Mouse (Mus musculus): ENCODE results near the gene Actr3b. TPM values are rescaled to one million over a fixed set of nuclear protein-coding genes. Genes with fewer than 3 reads are reported as not detected.

The Actr3b gene
- polyA plus RNA-seq, 1 experiment from 2014 or later = 29.7 TPM

Other genes with a start within 250 kb of the Actr3b start
- 0.15 TPM in 1 of 2 replicates, not detected in the other for gene Cct8l1, start 243.9 kb upstream of the Actr3b start, polyA plus RNA-seq (2015; fragmentation: Nextera tagmentation; extraction: Ambion mirVana)
- gene Xrcc2, start 54.2 kb upstream of the Actr3b start, polyA plus RNA-seq (2015; fragmentation: Nextera tagmentation; extraction: Ambion mirVana) = 5.7 and 7.6 TPM in 2 replicates
- gene Gm21663, start 182.4 kb downstream of the Actr3b start, polyA plus RNA-seq (2015; fragmentation: Nextera tagmentation; extraction: Ambion mirVana) = not detected in 2 replicates
- 0.10 TPM in 1 of 2 replicates, not detected in the other for gene Gm21671, start 194.4 kb downstream of the Actr3b start, polyA plus RNA-seq (2015; fragmentation: Nextera tagmentation; extraction: Ambion mirVana)
- 0.09 and 0.10 TPM in 2 replicates for gene Gm21680, start 212.7 kb downstream of the Actr3b start, polyA plus RNA-seq (2015; fragmentation: Nextera tagmentation; extraction: Ambion mirVana)
- gene Gm21698, start 228.7 kb downstream of the Actr3b start, polyA plus RNA-seq (2015; fragmentation: Nextera tagmentation; extraction: Ambion mirVana) = 0.11 TPM in 1 of 2 replicates, not detected in the other
- gene Gm1979, start 244.8 kb downstream of the Actr3b start, polyA plus RNA-seq (2015; fragmentation: Nextera tagmentation; extraction: Ambion mirVana) = 0.09 TPM in 1 of 2 replicates, not detected in the other

Measured in heart, embryonic 15.5 days (tissue).